Mouse (Mus musculus) MEL (cell line): ENCODE data around the gene Sbno2. TPM values are rescaled to one million over a fixed set of nuclear protein-coding genes. Genes with fewer than 3 reads are reported as not detected.

ENCODE experiments used
- BHLHE40 ChIP-seq: IDR thresholded peaks from 2 replicates; pipeline ENCODE4 v1.6.1; 2012; ENCODE audit warnings: low read depth, mild to moderate bottlenecking, inconsistent platforms, low read length, improper control_type of control experiment, borderline replicate concordance
- CHD2 ChIP-seq: IDR thresholded peaks from 2 replicates; pipeline ENCODE4 v1.6.1; 2011; ENCODE audit warnings: low read length, improper control_type of control experiment
- CTCF ChIP-seq, 3 experiments: IDR thresholded peaks in 2 of 3; conservative IDR thresholded peaks in 1 of 3; 2 replicates each; pipeline ENCODE4 v1.5.1; 2011 to 2012; ENCODE audit warnings: low read length in 3 of 3, low read depth in 2 of 3, mild to moderate bottlenecking in 2 of 3, improper control_type of control experiment in 1 of 3, inconsistent platforms in 1 of 3, mixed read lengths in 1 of 3, moderate library complexity in 1 of 3; ENCODE audit not compliant: control insufficient read depth in 1 of 3, insufficient read depth in 1 of 3, poor library complexity in 1 of 3, severe bottlenecking in 1 of 3
- E2F4 ChIP-seq: IDR thresholded peaks from 2 replicates; pipeline ENCODE4 v1.6.1; 2011; ENCODE audit warnings: low read depth, low read length, improper control_type of control experiment, borderline replicate concordance
- ELF1 ChIP-seq: IDR thresholded peaks from 2 replicates; pipeline ENCODE4 v1.6.1; 2014; ENCODE audit warnings: low read depth, mild to moderate bottlenecking, inconsistent platforms, low read length, improper control_type of control experiment, moderate library complexity
- EP300 ChIP-seq, 2 experiments: IDR thresholded peaks; 2 replicates each; pipeline ENCODE4 v1.6.1; 2011; ENCODE audit warnings: improper control_type of control experiment in 2 of 2, low read length in 2 of 2, low read depth in 1 of 2, mild to moderate bottlenecking in 1 of 2
- GABPA ChIP-seq: IDR thresholded peaks from 2 replicates; pipeline ENCODE4 v1.6.1; 2012; ENCODE audit warnings: low read depth, mild to moderate bottlenecking, inconsistent platforms, low read length, improper control_type of control experiment, moderate library complexity
- GATA1 ChIP-seq: IDR thresholded peaks from 2 replicates; pipeline ENCODE4 v1.6.1; 2011; ENCODE audit warnings: low read depth, low read length, improper control_type of control experiment
- MAFK ChIP-seq: IDR thresholded peaks from 2 replicates; pipeline ENCODE4 v1.6.1; 2011; ENCODE audit warnings: low read depth, mild to moderate bottlenecking, low read length, improper control_type of control experiment, borderline replicate concordance
- MAX ChIP-seq: IDR thresholded peaks from 2 replicates; pipeline ENCODE4 v1.6.1; 2011; ENCODE audit warnings: low read length, improper control_type of control experiment
- MAZ ChIP-seq: IDR thresholded peaks from 2 replicates; pipeline ENCODE4 v1.6.1; 2012; ENCODE audit warnings: low read depth, mild to moderate bottlenecking, inconsistent platforms, low read length, improper control_type of control experiment
- MXI1 ChIP-seq: IDR thresholded peaks from 2 replicates; pipeline ENCODE4 v1.6.1; 2011; ENCODE audit warnings: mild to moderate bottlenecking, low read depth, low read length, improper control_type of control experiment
- MYC ChIP-seq: IDR thresholded peaks from 2 replicates; pipeline ENCODE4 v1.6.1; 2011; ENCODE audit warnings: low read depth, mild to moderate bottlenecking, low read length, improper control_type of control experiment, moderate library complexity
- NELFE ChIP-seq: IDR thresholded peaks from 2 replicates; pipeline ENCODE4 v1.6.1; 2011; ENCODE audit warnings: low read depth, low read length, improper control_type of control experiment
- NRF1 ChIP-seq: IDR thresholded peaks from 2 replicates; pipeline ENCODE4 v1.6.1; 2014; ENCODE audit warnings: low read depth, mild to moderate bottlenecking, inconsistent platforms, low read length, improper control_type of control experiment, moderate library complexity; ENCODE audit not compliant: poor library complexity, insufficient read depth, severe bottlenecking
- RAD21 ChIP-seq: IDR thresholded peaks from 2 replicates; pipeline ENCODE4 v1.6.1; 2011; ENCODE audit warnings: mild to moderate bottlenecking, low read depth, low read length, improper control_type of control experiment
- SIN3A ChIP-seq: IDR thresholded peaks from 2 replicates; pipeline ENCODE4 v1.6.1; 2012; ENCODE audit warnings: low read length, improper control_type of control experiment, inconsistent platforms
- TAL1 ChIP-seq: IDR thresholded peaks from 2 replicates; pipeline ENCODE4 v1.6.1; 2012; ENCODE audit warnings: mild to moderate bottlenecking, inconsistent platforms, low read length, moderate library complexity, mixed read lengths
- TBP ChIP-seq: IDR thresholded peaks from 2 replicates; pipeline ENCODE4 v1.8.0; 2011; ENCODE audit warnings: low read depth, low read length, improper control_type of control experiment
- TCF12 ChIP-seq: IDR thresholded peaks from 2 replicates; pipeline ENCODE4 v1.6.1; 2014; ENCODE audit warnings: low read depth, mild to moderate bottlenecking, inconsistent platforms, low read length, improper control_type of control experiment, moderate library complexity
- UBTF ChIP-seq: IDR thresholded peaks from 2 replicates; pipeline ENCODE4 v1.6.1; 2012; ENCODE audit warnings: low read depth, mild to moderate bottlenecking, inconsistent platforms, low read length, improper control_type of control experiment, moderate library complexity, borderline replicate concordance; ENCODE audit not compliant: insufficient read depth
- USF2 ChIP-seq, 2 experiments: IDR thresholded peaks; 2 replicates each; pipeline ENCODE4 v1.6.1; 2011 to 2012; ENCODE audit warnings: improper control_type of control experiment in 2 of 2, low read length in 2 of 2, borderline replicate concordance in 1 of 2, inconsistent platforms in 1 of 2, low read depth in 1 of 2, mild to moderate bottlenecking in 1 of 2; ENCODE audit not compliant: insufficient read depth in 1 of 2
- ZNF384 ChIP-seq: IDR thresholded peaks from 2 replicates; pipeline ENCODE4 v1.6.1; 2012; ENCODE audit warnings: low read depth, mild to moderate bottlenecking, inconsistent platforms, low read length, improper control_type of control experiment
- polyA plus RNA-seq, 2 experiments: library from polyadenylated mRNA; stranded (reverse) in 1 of 2; unstranded in 1 of 2; fragments of >175 nt in 1 of 2; fragments of >200 nt in 1 of 2; gene quantifications; 2 replicates each; pipeline versions ENCODE4 v1.2.1 to v1.2.4; 2012; ENCODE audit warnings: low replicate concordance in 2 of 2, low read depth in 1 of 2; ENCODE audit not compliant: insufficient read length in 2 of 2, insufficient read depth in 1 of 2, missing spikeins in 1 of 2
- total RNA-seq: library from RNA; depleted of rRNA; stranded (reverse); fragments of 300-350 nt; gene quantifications from 2 replicates; pipeline ENCODE4 v1.2.3, GENCODE M21; 2012

Gene Sbno2
- total and polyA plus RNA-seq, 3 experiments = 15.8 to 29.0 TPM; not detected in 1

DNA sequence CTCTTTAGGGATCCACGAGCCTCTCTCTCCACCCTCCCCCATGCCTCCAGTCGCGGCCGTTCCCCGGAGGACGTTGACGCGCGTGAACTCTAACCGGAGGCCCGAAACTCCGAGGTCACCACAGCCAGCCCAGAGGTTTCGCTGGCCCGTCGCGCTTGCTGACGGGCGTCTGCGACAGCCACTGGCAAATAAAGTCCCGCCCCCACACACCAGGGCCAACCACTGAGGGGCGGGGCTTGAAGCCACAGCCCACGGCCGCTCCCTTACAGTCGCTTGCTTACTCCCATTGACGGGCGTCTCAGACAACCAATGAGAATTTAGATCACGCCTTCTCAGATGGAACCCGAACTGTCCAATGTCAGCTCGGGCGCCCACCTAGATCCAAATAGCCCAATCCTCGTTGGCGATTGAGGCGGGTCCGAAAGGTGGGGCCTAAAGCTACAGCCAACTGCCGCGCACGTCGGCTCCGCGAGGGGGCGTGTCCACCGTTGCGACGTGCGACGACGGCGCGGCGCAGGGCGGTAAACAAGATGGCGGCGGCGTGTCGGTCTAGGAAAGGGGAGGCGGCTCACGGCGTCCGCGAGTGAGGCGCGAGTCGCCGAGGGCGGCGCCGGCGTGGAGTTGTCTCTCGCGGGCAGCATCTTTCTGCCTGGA lies 10.0 kb upstream of the Sbno2 start, which contains the start of gene Stk11 (continued):
- TF ChIP-seq MAFK (no peak), CHD2 (peak; percentile 71), GABPA (no peak), GATA1 (no peak), MAZ (0 out of 2 replicates have a peak, but pooled peaks have one; percentile 3), E2F4 (no peak), ZNF384 (no peak), ELF1 (no peak), MYC (peak; percentile 72), UBTF (0 out of 2 replicates have a peak, but pooled peaks have one; percentile 6), USF2 (IDR thresholded peaks at IDR 0.05; ENCODE audit: borderline replicate concordance in 1 of 2, insufficient read depth in 1 of 2, low read depth in 1 of 2, low read length in 2 of 2) (no peak), MXI1 (peak; percentile 80), EP300 (IDR thresholded peaks at IDR 0.05; ENCODE audit: low read depth in 1 of 2, low read length in 2 of 2) (no peak), SIN3A (peak; percentile 79), TAL1 (no peak), RAD21 (no peak), TCF12 (peak; percentile 74), TBP (peak; percentile 43; the same call in 1 of the 2 replicates), CTCF (IDR thresholded peaks at IDR 0.05 in 2 of 3, conservative IDR thresholded peaks at IDR 0.05 in 1 of 3; ENCODE audit: control insufficient read depth in 1 of 3, insufficient read depth in 1 of 3, low read depth in 2 of 3, low read length in 3 of 3, poor library complexity in 1 of 3, severe bottlenecking in 1 of 3) (0 out of 6 replicates have a peak, but pooled peaks of 1 of the 3 experiments have one; percentile 2), NELFE (peak; percentile 83), NRF1 (peak; percentile 53; the same call in 1 of the 2 replicates), MAX (peak; percentile 37; the same call in 1 of the 2 replicates), BHLHE40 (no peak)
